Mouse (Mus musculus): ENCODE results near the gene Miga1.

The Miga1 gene

GRCm38 (mm10) chr3:152287810-152288209 is 52.4 kb downstream of the Miga1 start:
- no peak for DNase-seq (ENCODE audit: low spot score)

GRCm38 (mm10) chr3:152284759-152285158 is 55.4 kb downstream of the Miga1 start:
- no peak for DNase-seq (ENCODE audit: low spot score)

GRCm38 (mm10) chr3:152284306-152284705 is 55.9 kb downstream of the Miga1 start:
- no peak for DNase-seq (ENCODE audit: low spot score)

GRCm38 (mm10) chr3:152282126-152282525 is 58.1 kb downstream of the Miga1 start:
- DNase-seq (ENCODE audit: low spot score): no peak

DNA sequence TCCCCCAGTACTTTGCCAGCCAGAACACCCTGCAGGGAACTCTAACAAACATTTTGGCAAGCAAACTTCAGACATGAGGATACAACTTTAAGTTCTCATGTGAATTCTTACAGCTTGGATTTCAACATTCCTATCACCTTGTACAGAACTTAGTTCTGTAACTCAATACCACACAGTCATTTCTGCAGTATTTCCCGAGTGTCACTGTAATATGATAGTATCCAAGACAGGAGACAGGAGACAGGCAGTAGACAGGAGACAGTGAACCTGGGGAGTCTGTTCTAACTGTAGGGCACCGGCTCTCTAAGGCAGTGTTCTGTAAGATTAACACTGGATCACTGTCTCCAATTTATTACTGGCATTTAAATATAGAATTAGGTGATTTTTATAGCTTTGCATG is 61.8 kb downstream of the Miga1 start:
- no peak for DNase-seq (ENCODE audit: low spot score)

DNA sequence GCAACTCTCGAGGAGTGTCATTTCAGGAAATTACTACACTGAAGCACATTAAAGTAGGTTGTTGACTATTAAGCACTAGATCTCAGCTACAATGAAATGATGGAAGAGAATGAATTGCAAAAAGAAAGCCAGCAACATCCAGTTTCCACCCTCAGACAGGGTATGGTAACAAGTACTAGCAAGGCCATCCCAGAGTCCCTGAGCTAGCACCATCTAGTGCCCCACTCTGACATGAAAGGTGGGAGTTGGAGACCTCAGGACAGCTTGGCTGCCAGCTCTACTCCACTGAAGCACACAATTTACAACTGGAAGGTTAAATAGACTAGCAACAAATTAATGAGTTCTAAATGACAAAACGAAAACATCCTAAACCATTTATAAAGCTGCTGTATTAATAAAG is 62.3 kb downstream of the Miga1 start:
- DNase-seq (ENCODE audit: low spot score): no peak

DNA sequence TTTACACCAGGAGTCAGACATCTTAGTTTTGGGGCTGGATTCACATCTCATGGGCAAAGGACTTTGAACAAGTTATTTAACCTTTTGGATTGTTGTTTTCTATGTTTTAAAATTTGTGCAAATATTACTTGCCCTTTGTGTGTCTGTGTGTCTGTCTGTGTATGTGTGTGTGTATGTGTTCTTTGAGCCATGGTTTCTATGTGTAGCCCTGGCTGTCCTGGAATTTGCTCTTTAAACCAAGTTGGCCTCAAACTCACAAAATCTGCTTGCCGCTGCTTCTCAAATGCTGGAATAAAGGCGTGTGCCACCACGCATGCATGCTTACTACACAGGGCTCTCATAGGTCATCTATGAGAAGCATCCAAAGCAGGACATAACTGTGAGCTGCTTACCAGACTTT is 63.3 kb downstream of the Miga1 start:
- no peak for DNase-seq (ENCODE audit: low spot score)

DNA sequence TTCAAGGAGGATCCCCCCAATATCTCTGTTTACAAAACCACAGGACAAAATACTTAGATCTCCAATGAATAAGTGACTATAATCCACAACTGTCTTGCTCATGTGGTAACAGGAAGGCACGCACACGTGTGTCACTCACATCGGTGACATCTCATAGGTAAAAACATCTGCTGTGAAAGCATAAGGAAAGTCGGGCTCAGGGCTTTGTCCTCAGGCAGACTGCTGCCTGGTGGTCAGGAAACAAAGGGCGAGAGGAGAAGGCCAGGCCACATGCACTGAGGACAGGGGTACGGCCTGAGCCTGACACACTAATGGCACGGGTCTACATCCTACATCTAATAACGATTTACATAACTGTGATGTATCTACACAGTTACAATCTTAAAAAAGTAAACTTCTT is 65.2 kb downstream of the Miga1 start:
- DNase-seq (ENCODE audit: low spot score): no peak

GRCm38 (mm10) chr3:152272974-152273685 is 67.1 kb downstream of the Miga1 start:
- no peak for DNase-seq (ENCODE audit: low spot score)

DNA sequence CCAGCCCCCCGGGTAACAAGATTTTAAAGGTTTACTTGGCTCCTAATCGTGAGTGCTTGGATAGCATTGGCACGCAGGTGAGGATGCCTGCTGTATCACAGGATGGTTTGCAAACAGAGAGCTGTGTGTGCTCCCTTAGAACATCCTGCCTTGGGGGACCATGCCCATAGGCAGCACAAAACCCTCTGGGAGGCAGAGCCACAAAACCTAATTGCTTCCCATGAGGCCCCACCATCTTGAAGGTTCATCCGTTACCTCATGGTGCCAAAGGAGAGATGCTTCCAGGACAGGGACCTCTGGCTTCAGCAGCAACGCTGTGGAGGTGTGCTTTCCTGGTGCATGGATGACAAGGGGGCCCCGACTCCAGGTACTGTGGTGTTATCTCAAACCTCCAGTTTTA is 68.3 kb downstream of the Miga1 start:
- DNase-seq (ENCODE audit: low spot score): no peak

- DNase-seq (ENCODE audit: low spot score): no peak
Measured at GRCm38 (mm10) chr3:152271071-152271710, 69.0 kb downstream of the Miga1 start.

GRCm38 (mm10) chr3:152268099-152268498 is 72.1 kb downstream of the Miga1 start:
- DNase-seq (ENCODE audit: low spot score): no peak

- no peak for DNase-seq (ENCODE audit: low spot score)
Measured at GRCm38 (mm10) chr3:152266036-152266421, 74.2 kb downstream of the Miga1 start, which contains the start of gene Nexn. Gene Nexn (minus strand): TSS chr3:152266350.

GRCm38 (mm10) chr3:152265351-152266035 is 74.7 kb downstream of the Miga1 start:
- DNase-seq (ENCODE audit: low spot score): peak; percentile 73

DNA sequence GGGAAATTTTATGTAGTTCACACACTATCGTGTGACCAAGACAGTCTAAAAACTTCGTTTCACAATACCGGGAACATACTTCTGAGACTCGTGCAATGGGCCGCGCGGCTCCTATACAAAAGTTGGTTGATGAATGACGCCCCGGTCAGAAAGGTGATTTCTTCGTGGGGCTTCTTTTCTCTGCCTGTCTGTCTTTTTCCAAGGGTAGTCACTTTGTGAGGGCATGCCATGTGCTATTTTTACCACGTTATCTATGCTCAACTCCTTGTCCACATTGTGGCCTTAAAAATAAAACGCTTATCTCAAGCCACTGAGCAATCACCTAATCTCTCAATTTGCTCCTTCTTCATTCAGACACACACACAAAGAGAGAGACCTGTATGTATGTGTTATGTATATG is 75.4 kb downstream of the Miga1 start:
- no peak for DNase-seq (ENCODE audit: low spot score)

GRCm38 (mm10) chr3:152264374-152264773 is 75.8 kb downstream of the Miga1 start:
- DNase-seq (ENCODE audit: low spot score): no peak

GRCm38 (mm10) chr3:152261948-152262347 is 78.3 kb downstream of the Miga1 start:
- no peak for DNase-seq (ENCODE audit: low spot score)

GRCm38 (mm10) chr3:152261436-152261835 is 78.8 kb downstream of the Miga1 start:
- no peak for DNase-seq (ENCODE audit: low spot score)

DNA sequence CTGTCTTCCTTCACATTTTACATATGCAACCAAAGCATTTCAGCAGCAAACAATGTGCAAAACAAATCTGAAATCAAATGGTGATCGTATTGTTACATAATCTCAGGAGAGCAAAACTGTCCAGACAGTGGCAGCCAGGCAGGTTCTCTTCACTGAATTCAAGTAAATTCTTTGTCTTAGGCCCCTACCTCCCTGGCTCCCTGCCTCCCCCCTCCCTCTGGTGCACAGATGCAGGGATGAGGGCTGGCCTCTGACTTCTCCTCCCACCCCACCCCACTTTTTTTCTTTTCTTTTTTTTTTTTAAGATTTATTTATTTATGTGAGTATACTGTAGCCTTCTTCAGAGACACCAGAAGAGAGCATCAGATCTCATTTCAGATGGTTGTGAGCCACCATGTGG is 79.8 kb downstream of the Miga1 start:
- DNase-seq (ENCODE audit: low spot score): no peak

- peak; percentile 42 for DNase-seq (ENCODE audit: low spot score)
Measured at GRCm38 (mm10) chr3:152259409-152259808, 80.8 kb downstream of the Miga1 start.

DNA sequence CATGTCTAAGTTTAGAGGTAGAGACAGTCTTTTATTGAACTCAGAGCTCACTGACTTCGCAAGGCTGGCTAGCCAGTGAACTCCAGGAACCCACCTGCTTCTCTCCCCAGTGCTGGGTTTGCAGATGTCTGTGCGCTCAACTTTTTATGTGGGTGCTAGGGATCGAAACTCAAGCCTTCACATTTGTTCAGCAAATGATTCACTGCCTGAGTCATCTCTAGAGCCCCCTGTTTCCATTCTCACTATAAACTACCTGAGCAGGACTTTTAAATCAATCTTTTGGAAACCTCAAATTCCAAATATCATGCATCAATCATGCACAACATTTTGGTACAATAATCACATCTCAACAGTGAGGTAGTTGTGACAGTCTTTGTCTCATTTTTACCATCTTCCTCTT is 82.7 kb downstream of the Miga1 start:
- DNase-seq (ENCODE audit: low spot score): no peak

- no peak for DNase-seq (ENCODE audit: low spot score)
Measured at GRCm38 (mm10) chr3:152250487-152250886, 89.7 kb downstream of the Miga1 start.

DNA sequence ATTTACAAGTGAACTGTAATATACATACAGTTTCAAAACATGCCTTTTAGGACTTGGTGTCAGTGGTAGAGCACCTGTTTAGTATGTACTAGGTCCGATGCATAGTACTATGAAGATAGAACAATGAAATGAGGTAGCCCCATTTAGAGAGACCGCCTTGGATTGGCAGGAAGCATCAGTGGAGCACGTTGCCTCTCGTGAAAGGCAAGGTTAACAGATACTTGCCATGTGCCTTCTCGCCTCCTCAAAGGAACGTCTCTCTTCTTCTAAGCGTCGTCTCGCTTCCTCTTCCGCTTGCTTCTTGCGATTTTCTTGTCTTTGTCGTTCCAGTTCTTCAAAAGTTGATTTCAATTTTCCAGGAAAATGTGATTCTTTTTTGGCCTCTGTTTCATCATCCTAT is 92.5 kb downstream of the Miga1 start:
- no peak for DNase-seq (ENCODE audit: low spot score)
